ENCODE assay signal across 8 mouse cellular contexts in genomic region chr3:104817991-104818748, GRCm38 (mm10). TPM values are rescaled to one million over a fixed set of nuclear protein-coding genes. Genes with fewer than 3 reads are reported as not detected.
DNase-seq lines count a peak whose midpoint lies in the region; ATAC-seq lines count a peak whose summit lies in the region.

Mov10 (minus strand) TSS chr3:104818563.

- H3K4me3 ChIP-seq in intestine, embryonic 14.5 days (ENCODE audit: low read depth, low read length): peak within 1 kb of the TSS; percentile 93
- H3K4me3 ChIP-seq in limb, embryonic 12.5 days (replicated peaks): peak within 1 kb of the TSS; percentile 94
- H3K4me3 ChIP-seq in midbrain, embryonic 13.5 days (replicated peaks): peak within 1 kb of the TSS; percentile 70

- no peaks in the 10 kb centered on the region for H3K27me3 ChIP-seq in intestine, embryonic 14.5 days (replicated peaks; ENCODE audit: control insufficient read depth, insufficient read depth, low read length)
- no peaks in the 10 kb centered on the region for H3K27me3 ChIP-seq in limb, embryonic 12.5 days
- H3K27me3 ChIP-seq in midbrain, embryonic 13.5 days: no peaks in the 10 kb centered on the region

- peak within 1 kb of the TSS; percentile 94 for H3K9ac ChIP-seq in intestine, embryonic 14.5 days (ENCODE audit: low read length)
- H3K9ac ChIP-seq in limb, embryonic 12.5 days (replicated peaks): peak within 1 kb of the TSS; percentile 93
- H3K9ac ChIP-seq in midbrain, embryonic 13.5 days (replicated peaks): peak within 1 kb of the TSS; percentile 85

- WGBS in intestine, embryonic 14.5 days: under 1% methylated on average over 40 of the region's 40 CpGs
- 0% methylated on average over 40 of the region's 40 CpGs for WGBS in limb, embryonic 12.5 days
- under 1% methylated on average over 40 of the region's 40 CpGs for WGBS in midbrain, embryonic 13.5 days

- H3K4me2 ChIP-seq in intestine, embryonic 14.5 days (ENCODE audit: low read length): peak within 1 kb of the TSS; percentile 73
- peak within 1 kb of the TSS; percentile 73 for H3K4me2 ChIP-seq in limb, embryonic 12.5 days
- H3K4me2 ChIP-seq in midbrain, embryonic 13.5 days (replicated peaks): peak within 1 kb of the TSS; percentile 100

- peaks cover 27% of the 10 kb centered on the region for H3K36me3 ChIP-seq in intestine, embryonic 14.5 days (ENCODE audit: control insufficient read depth, insufficient read depth, low read length)
- H3K36me3 ChIP-seq in limb, embryonic 12.5 days: peaks cover 34% of the 10 kb centered on the region; the same call in 1 of the 2 replicates
- H3K36me3 ChIP-seq in midbrain, embryonic 13.5 days: peaks cover 11% of the 10 kb centered on the region

- intact Hi-C loops in gastrocnemius, postnatal 36 days (cut with DNase I): loop anchor here (2.0 kb wide), 1 partner anchor 27 kb away; no protein-coding TSS in a partner anchor

- peak; percentile 92 for ATAC-seq in intestine, embryonic 14.5 days (replicated peaks; ENCODE audit: low FRiP score, low TSS enrichment, low read depth)
- ATAC-seq in limb, embryonic 12.5 days (ENCODE audit: insufficient number of reproducible peaks, insufficient read depth, low FRiP score, low TSS enrichment, low read depth): peak; percentile 82
- ATAC-seq in midbrain, embryonic 13.5 days: peak; percentile 82

- peak within 1 kb of the TSS; percentile 97 for H3K27ac ChIP-seq in intestine, embryonic 14.5 days (ENCODE audit: low read depth)
- peak within 1 kb of the TSS; percentile 97 for H3K27ac ChIP-seq in limb, embryonic 12.5 days
- no peak within 1 kb of the TSS for H3K27ac ChIP-seq in midbrain, embryonic 13.5 days

- H3K9me3 ChIP-seq in intestine, embryonic 14.5 days (ENCODE audit: control insufficient read depth, low read length): no peaks in the 10 kb centered on the region
- H3K9me3 ChIP-seq in limb, embryonic 12.5 days: no peaks in the 10 kb centered on the region
- no peaks in the 10 kb centered on the region for H3K9me3 ChIP-seq in midbrain, embryonic 13.5 days

- DNase-seq in left cerebral cortex, adult 18-20 months (ENCODE audit: low spot score in 2 of 2): peak; percentile 13 to 38
- DNase-seq in left cerebral cortex, adult 11 months (ENCODE audit: low spot score): no peak
- DNase-seq in embryo, embryonic 11 days: peak; percentile 88
- peak; percentile 49 to 61 for DNase-seq in gastrocnemius, postnatal 36 days
- DNase-seq in intestine, embryonic 14.5 days (ENCODE audit: low spot score): peak; percentile 94
- peak; percentile 56 to 73 for DNase-seq in spleen, adult 18-20 months

- peaks cover 23% of the 10 kb centered on the region for H3K4me1 ChIP-seq in intestine, embryonic 14.5 days (replicated peaks; ENCODE audit: control insufficient read depth, insufficient read depth, low read length)
- peaks cover 28% of the 10 kb centered on the region for H3K4me1 ChIP-seq in limb, embryonic 12.5 days (replicated peaks)
- H3K4me1 ChIP-seq in midbrain, embryonic 13.5 days (replicated peaks): peaks cover 22% of the 10 kb centered on the region

RNA-seq across cellular contexts. Expression of gene Mov10, which starts in this region (rescaled TPM):
- total RNA-seq in left cerebral cortex, adult 18-20 months (2021): 10 to 100 TPM in 1 of 2 experiments, 1 to 10 TPM in 1; 9.1 to 10.5 TPM
- total RNA-seq in gastrocnemius, postnatal 36 days (2021): 1 to 10 TPM; 1.3 to 1.7 TPM
- polyA plus RNA-seq in intestine, embryonic 14.5 days (2014; fragmentation: Nextera tagmentation; extraction: Ambion mirVana): 83.6 and 94.5 TPM in 2 replicates
- polyA plus RNA-seq in limb, embryonic 12.5 days (2016; fragmentation: Nextera tagmentation; extraction: Ambion mirVana): 73.8 and 77.2 TPM in 2 replicates
- polyA plus RNA-seq in midbrain, embryonic 13.5 days (2015; fragmentation: Nextera tagmentation; extraction: Ambion mirVana): 6.2 and 8.7 TPM in 2 replicates
